Comparison of ENCODE assay signal across 14 mouse cellular contexts in genomic region chr16:34490506-34490905, GRCm38 (mm10).
DNase-seq lines count a peak whose midpoint lies in the region; ATAC-seq and TF ChIP-seq lines count a peak whose summit lies in the region.
"Had no signal": no experiment of that assay in that cellular context is flagged by ENCODE, and none has a peak within 500 bp of the region (broad histone marks: within the 10 kb centered on the region; RNA-seq: fewer than 3 reads in every experiment).

No protein-coding gene starts in this region.

- DNase-seq in heart, embryonic 10.5 days (ENCODE audit: low spot score), result no peak
- DNase-seq in heart, adult 9 months (ENCODE audit: low spot score in 2 of 2), result no peak
- DNase-seq in ovary, adult 18-20 months (ENCODE audit: low spot score), result peak; percentile 29
- no peak for DNase-seq in ovary, postnatal 36 days (ENCODE audit: low spot score)
- DNase-seq in adrenal gland, postnatal 25 days, result peak; percentile 11
- no peak for DNase-seq in layer of hippocampus, adult 8-10 months (ENCODE audit: low spot score in 2 of 2)
- no peak for DNase-seq in hindbrain, embryonic 11.5 days (ENCODE audit: low spot score)
- DNase-seq: cerebellum, adult 18-20 months had no signal

- no peaks in the 10 kb centered on the region for H3K36me3 ChIP-seq in heart, embryonic 10.5 days
- no peaks in the 10 kb centered on the region for H3K36me3 ChIP-seq in myocyte (ENCODE audit: control insufficient read depth, insufficient read depth)
- H3K36me3 ChIP-seq in hindbrain, embryonic 11.5 days (ENCODE audit: control insufficient read depth, insufficient read depth, low read length), result no peaks in the 10 kb centered on the region
- H3K36me3 ChIP-seq: forebrain, embryonic 15.5 days; neural tube, embryonic 12.5 days; stomach, embryonic 15.5 days had no signal

- peak overlapping the region; percentile 69; the same call in 1 of the 2 replicates for H3K27ac ChIP-seq in heart, embryonic 10.5 days
- no peak overlapping the region for H3K27ac ChIP-seq in hindbrain, embryonic 11.5 days (ENCODE audit: low read depth, low read length)
- H3K27ac ChIP-seq: forebrain, embryonic 15.5 days; neural tube, embryonic 12.5 days; stomach, embryonic 15.5 days had no signal

- peaks cover 16% of the 10 kb centered on the region for H3K79me2 ChIP-seq in myocyte (ENCODE audit: control insufficient read depth, insufficient read depth)

- H3K9me3 ChIP-seq in heart, embryonic 10.5 days, result no peaks in the 10 kb centered on the region
- H3K9me3 ChIP-seq in hindbrain, embryonic 11.5 days (ENCODE audit: control insufficient read depth, low read length), result no peaks in the 10 kb centered on the region
- H3K9me3 ChIP-seq: forebrain, embryonic 15.5 days; neural tube, embryonic 12.5 days; stomach, embryonic 15.5 days had no signal

- no peaks in the 10 kb centered on the region for H3K27me3 ChIP-seq in heart, embryonic 10.5 days (ENCODE audit: insufficient read depth, poor library complexity, severe bottlenecking)
- H3K27me3 ChIP-seq in myocyte (ENCODE audit: control insufficient read depth, insufficient read depth, insufficient read length), result no peaks in the 10 kb centered on the region
- no peaks in the 10 kb centered on the region for H3K27me3 ChIP-seq in hindbrain, embryonic 11.5 days (ENCODE audit: control insufficient read depth, insufficient read depth, low read length)
- H3K27me3 ChIP-seq: forebrain, embryonic 15.5 days; neural tube, embryonic 12.5 days; stomach, embryonic 15.5 days had no signal

- peaks cover 45% of the 10 kb centered on the region for H3K4me1 ChIP-seq in heart, embryonic 10.5 days
- peaks cover 2% of the 10 kb centered on the region; the same call in 1 of the 2 replicates for H3K4me1 ChIP-seq in hindbrain, embryonic 11.5 days (replicated peaks; ENCODE audit: control insufficient read depth, insufficient read depth, low read length)

- peak overlapping the region; percentile 90 for H3K4me2 ChIP-seq in myocyte (ENCODE audit: low read depth)
- no peak overlapping the region for H3K4me2 ChIP-seq in hindbrain, embryonic 11.5 days (replicated peaks; ENCODE audit: low read depth, low read length)
- H3K4me2 ChIP-seq: forebrain, embryonic 15.5 days; midbrain, embryonic 11.5 days; neural tube, embryonic 12.5 days; stomach, embryonic 15.5 days had no signal

- no peak overlapping the region for H3K4me3 ChIP-seq in heart, embryonic 10.5 days
- no peak overlapping the region for H3K4me3 ChIP-seq in myocyte
- H3K4me3 ChIP-seq in hindbrain, embryonic 11.5 days (ENCODE audit: low read depth, low read length), result no peak overlapping the region
- H3K4me3 ChIP-seq: forebrain, embryonic 15.5 days; neural tube, embryonic 12.5 days; stomach, embryonic 15.5 days had no signal

- WGBS in heart, embryonic 10.5 days, result 33% methylated on average over 8 of the region's 8 CpGs
- WGBS in hindbrain, embryonic 11.5 days, result 68% methylated on average over 8 of the region's 8 CpGs

- no peak overlapping the region for H3ac ChIP-seq in myocyte (ENCODE audit: control insufficient read depth, insufficient read length)

- TF ChIP-seq POLR2A in myocyte (IDR thresholded peaks at IDR 0.05; ENCODE audit: insufficient read length, low read depth), result no peak

- no peak overlapping the region for H3K9ac ChIP-seq in hindbrain, embryonic 11.5 days (ENCODE audit: low read depth, low read length)
- H3K9ac ChIP-seq: forebrain, embryonic 15.5 days; neural tube, embryonic 12.5 days; stomach, embryonic 15.5 days had no signal

- ATAC-seq in hindbrain, embryonic 11.5 days (ENCODE audit: low FRiP score), result no peak
- ATAC-seq: forebrain, embryonic 15.5 days; intestine, postnatal 0 days had no signal

TF ChIP-seq in myocyte, 11 proteins besides CTCF, POLR2A, EP300 and RAD21:
- TF ChIP-seq CEBPB (IDR thresholded peaks at IDR 0.05; ENCODE audit: insufficient read depth, poor library complexity, severe bottlenecking) (no peak), MAX (IDR thresholded peaks at IDR 0.05; ENCODE audit: low read depth) (no peak), POLR2AphosphoS2 (IDR thresholded peaks at IDR 0.05; ENCODE audit: insufficient read length, low read depth) (peak; percentile 14), TCF12 (IDR thresholded peaks at IDR 0.05; ENCODE audit: insufficient read depth, poor library complexity, severe bottlenecking) (no peak), MYOD1 (IDR thresholded peaks at IDR 0.05; ENCODE audit: control insufficient read depth in 1 of 3, insufficient read length in 2 of 3, low read depth in 2 of 3) (peak in 1 of 3 experiments; percentile 20), E2F4 (IDR thresholded peaks at IDR 0.05; ENCODE audit: insufficient read depth) (no peak)

Comparison
In these comparisons a context has a peak if more than half of its experiments do, and no peak if none do; other contexts are left out.
1. DNase-seq: peak in ovary, adult 18-20 months (single experiment) and adrenal gland, postnatal 25 days (single experiment); none in heart, embryonic 10.5 days (single experiment), heart, adult 9 months (0 of 2), ovary, postnatal 36 days (single experiment), layer of hippocampus, adult 8-10 months (0 of 2) and hindbrain, embryonic 11.5 days (single experiment).